Mouse (Mus musculus): ENCODE measurements at regions not wholly inside any gene's neighbourhood (a gene's known extent, or its start where the extent isn't known, plus 50 kb on each side); places are given as distances from the start of the nearest gene placed in this dataset.

DNA sequence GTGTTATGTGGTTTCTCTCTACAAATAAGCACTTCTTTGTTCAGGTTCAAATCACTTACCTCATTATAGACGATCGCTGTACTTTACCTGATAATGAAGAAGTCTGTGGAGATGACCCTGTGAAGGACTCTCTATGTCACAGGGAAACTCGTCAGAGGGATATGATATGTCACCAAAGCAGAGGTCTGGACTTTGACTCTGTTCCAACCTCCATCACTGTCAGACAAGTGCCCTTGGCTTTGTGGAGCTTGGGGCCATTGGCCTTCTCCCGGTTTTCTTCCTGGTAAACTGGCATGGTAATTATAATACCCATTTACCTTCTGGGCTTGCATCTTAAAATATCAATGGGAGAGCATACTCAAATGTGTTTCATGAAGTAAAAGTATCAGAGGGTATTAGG is 98.1 kb upstream of the Rxfp2 start:
- TF ChIP-seq CTCF (IDR thresholded peaks at IDR 0.05; ENCODE audit: low read depth, low read length), result no peak
- TF ChIP-seq GATA1 (IDR thresholded peaks at IDR 0.05; ENCODE audit: borderline replicate concordance, low read length), result no peak
- TF ChIP-seq TAL1 (conservative IDR thresholded peaks at IDR 0.05; ENCODE audit: low read depth, low read length), result no peak
- TF ChIP-seq GATA2 (IDR thresholded peaks at IDR 0.05; ENCODE audit: borderline replicate concordance, low read depth, low read length), result no peak

All from G1E (cell line).